Mouse (Mus musculus): ENCODE measurements around the gene Dennd1a. TPM values are rescaled to one million over a fixed set of nuclear protein-coding genes. Genes with fewer than 3 reads are reported as not detected.
A peak's percentile ranks its signal among the peaks of the same experiment; 100 is the strongest.

Dennd1a gene
- polyA plus RNA-seq, 1 experiment from 2014 or later, result 10.9 TPM

- Histone ChIP-seq H3K27me3 (replicated peaks; ENCODE audit: control insufficient read depth, insufficient read depth, low read length) (no peaks in the 10 kb centered on the region), H3K4me1 (ENCODE audit: control insufficient read depth, insufficient read depth, low read length) (peaks cover 23% of the 10 kb centered on the region), H3K9me3 (ENCODE audit: control insufficient read depth, low read length) (no peaks in the 10 kb centered on the region), H3K4me2 (ENCODE audit: low read depth, low read length) (peak overlapping the region; percentile 47), H3K9ac (ENCODE audit: low read depth, low read length) (peak overlapping the region; percentile 60), H3K4me3 (ENCODE audit: low read depth, low read length) (no peak overlapping the region; the same call in 1 of the 2 replicates), H3K36me3 (ENCODE audit: control insufficient read depth, insufficient read depth, low read length) (no peaks in the 10 kb centered on the region), H3K27ac (replicated peaks; ENCODE audit: low read depth, low read length) (peak overlapping the region; percentile 63; the same call in 1 of the 2 replicates)
- ATAC-seq (ENCODE audit: low read depth) (peak; percentile 71), DNase-seq (ENCODE audit: low spot score) (peak; percentile 76)
- 16% methylated on average over 21 of the region's 21 CpGs for WGBS
Observed at GRCm38 (mm10) chr2:37758343-37759015, 528.7 kb downstream of the Dennd1a start.

GRCm38 (mm10) chr2:37757784-37758183 lies 529.4 kb downstream of the Dennd1a start:
- no peaks in the 10 kb centered on the region for H3K9me3 ChIP-seq (ENCODE audit: control insufficient read depth, low read length)
- H3K27ac ChIP-seq (replicated peaks; ENCODE audit: low read depth, low read length), result peak overlapping the region; percentile 63; the same call in 1 of the 2 replicates
- DNase-seq (ENCODE audit: low spot score) (no peak), ATAC-seq (ENCODE audit: low read depth) (no peak)
- peak overlapping the region; percentile 47 for H3K4me2 ChIP-seq (ENCODE audit: low read depth, low read length)
- peaks cover 23% of the 10 kb centered on the region for H3K4me1 ChIP-seq (ENCODE audit: control insufficient read depth, insufficient read depth, low read length)
- no peaks in the 10 kb centered on the region for H3K36me3 ChIP-seq (ENCODE audit: control insufficient read depth, insufficient read depth, low read length)
- WGBS, result 80% methylated on average over 4 of the region's 4 CpGs
- peak overlapping the region; percentile 60; the same call in 1 of the 2 replicates for H3K9ac ChIP-seq (ENCODE audit: low read depth, low read length)
- no peak overlapping the region for H3K4me3 ChIP-seq (ENCODE audit: low read depth, low read length)
- no peaks in the 10 kb centered on the region for H3K27me3 ChIP-seq (replicated peaks; ENCODE audit: control insufficient read depth, insufficient read depth, low read length)

GRCm38 (mm10) chr2:37757016-37757415 lies 530.2 kb downstream of the Dennd1a start:
- no peak overlapping the region for H3K9ac ChIP-seq (ENCODE audit: low read depth, low read length)
- H3K4me1 ChIP-seq (ENCODE audit: control insufficient read depth, insufficient read depth, low read length), result peaks cover 23% of the 10 kb centered on the region
- no peak overlapping the region for H3K27ac ChIP-seq (replicated peaks; ENCODE audit: low read depth, low read length)
- no peaks in the 10 kb centered on the region for H3K9me3 ChIP-seq (ENCODE audit: control insufficient read depth, low read length)
- no peak for DNase-seq (ENCODE audit: low spot score)
- no peaks in the 10 kb centered on the region for H3K27me3 ChIP-seq (replicated peaks; ENCODE audit: control insufficient read depth, insufficient read depth, low read length)
- H3K4me3 ChIP-seq (ENCODE audit: low read depth, low read length), result no peak overlapping the region
- no peaks in the 10 kb centered on the region for H3K36me3 ChIP-seq (ENCODE audit: control insufficient read depth, insufficient read depth, low read length)
- H3K4me2 ChIP-seq (ENCODE audit: low read depth, low read length), result no peak overlapping the region
- no peak for ATAC-seq (ENCODE audit: low read depth)
- WGBS, result 88% methylated on average over 5 of the region's 5 CpGs

GRCm38 (mm10) chr2:37756220-37756930 lies 530.8 kb downstream of the Dennd1a start:
- DNase-seq (ENCODE audit: low spot score) (peak; percentile 62), ATAC-seq (ENCODE audit: low read depth) (peak; percentile 58; the same call in 1 of the 2 replicates)
- no peaks in the 10 kb centered on the region for H3K36me3 ChIP-seq (ENCODE audit: control insufficient read depth, insufficient read depth, low read length)
- H3K9ac ChIP-seq (ENCODE audit: low read depth, low read length), result no peak overlapping the region
- H3K27ac ChIP-seq (replicated peaks; ENCODE audit: low read depth, low read length), result no peak overlapping the region
- no peak overlapping the region for H3K4me2 ChIP-seq (ENCODE audit: low read depth, low read length)
- no peaks in the 10 kb centered on the region for H3K9me3 ChIP-seq (ENCODE audit: control insufficient read depth, low read length)
- H3K4me1 ChIP-seq (ENCODE audit: control insufficient read depth, insufficient read depth, low read length), result peaks cover 23% of the 10 kb centered on the region
- H3K27me3 ChIP-seq (replicated peaks; ENCODE audit: control insufficient read depth, insufficient read depth, low read length), result no peaks in the 10 kb centered on the region
- 93% methylated on average over 2 of the region's 2 CpGs for WGBS
- no peak overlapping the region for H3K4me3 ChIP-seq (ENCODE audit: low read depth, low read length)

GRCm38 (mm10) chr2:37751114-37751513 lies 536.1 kb downstream of the Dennd1a start:
- 83% methylated on average over 1 of the region's 1 CpGs for WGBS

GRCm38 (mm10) chr2:37749323-37749722 lies 537.9 kb downstream of the Dennd1a start:
- H3K27me3 ChIP-seq (replicated peaks; ENCODE audit: control insufficient read depth, insufficient read depth, low read length), result no peaks in the 10 kb centered on the region
- no peaks in the 10 kb centered on the region for H3K9me3 ChIP-seq (ENCODE audit: control insufficient read depth, low read length)
- peak overlapping the region; percentile 71 for H3K27ac ChIP-seq (replicated peaks; ENCODE audit: low read depth, low read length)
- H3K4me1 ChIP-seq (ENCODE audit: control insufficient read depth, insufficient read depth, low read length), result peaks cover 17% of the 10 kb centered on the region
- no peak for ATAC-seq (ENCODE audit: low read depth)
- no peaks in the 10 kb centered on the region for H3K36me3 ChIP-seq (ENCODE audit: control insufficient read depth, insufficient read depth, low read length)
- no peak overlapping the region for H3K4me3 ChIP-seq (ENCODE audit: low read depth, low read length)
- DNase-seq (ENCODE audit: low spot score), result no peak
- 60% methylated on average over 6 of the region's 6 CpGs for WGBS
- no peak overlapping the region for H3K9ac ChIP-seq (ENCODE audit: low read depth, low read length)
- H3K4me2 ChIP-seq (ENCODE audit: low read depth, low read length), result no peak overlapping the region

More at GRCm38 (mm10) chr2:37751114-37751513, 536.1 kb downstream of the Dennd1a start:
- DNase-seq (ENCODE audit: low spot score), result no peak
- Histone ChIP-seq H3K4me2 (ENCODE audit: low read depth, low read length) (no peak overlapping the region), H3K4me1 (ENCODE audit: control insufficient read depth, insufficient read depth, low read length) (peaks cover 25% of the 10 kb centered on the region), H3K36me3 (ENCODE audit: control insufficient read depth, insufficient read depth, low read length) (no peaks in the 10 kb centered on the region), H3K27ac (replicated peaks; ENCODE audit: low read depth, low read length) (no peak overlapping the region), H3K4me3 (ENCODE audit: low read depth, low read length) (no peak overlapping the region), H3K9me3 (ENCODE audit: control insufficient read depth, low read length) (no peaks in the 10 kb centered on the region), H3K9ac (ENCODE audit: low read depth, low read length) (no peak overlapping the region), H3K27me3 (replicated peaks; ENCODE audit: control insufficient read depth, insufficient read depth, low read length) (no peaks in the 10 kb centered on the region)
- ATAC-seq (ENCODE audit: low read depth), result no peak

Small RNAs within 50 kb of the gene (microRNA-seq; reads per million reads assigned to microRNA genes)
- gene Gm44455 (ENCODE audit: borderline number of aligned reads), result not detected

Other genes with a start within 250 kb of the Dennd1a start
- 10.4 and 11.2 TPM in 2 replicates for gene Lhx2, start 51.9 kb upstream of the Dennd1a start, polyA plus RNA-seq (2014; fragmentation: Nextera tagmentation; extraction: Ambion mirVana)
- 95.1 and 117 TPM in 2 replicates for gene Nek6, start 224.3 kb upstream of the Dennd1a start, polyA plus RNA-seq (2014; fragmentation: Nextera tagmentation; extraction: Ambion mirVana)